ENCODE assay signal across 11 mouse cellular contexts in genomic region chr2:105660874-105661622, GRCm38 (mm10). TPM values are rescaled to one million over a fixed set of nuclear protein-coding genes. Genes with fewer than 3 reads are reported as not detected.
A peak's percentile ranks its signal among the peaks of the same experiment; 100 is the strongest.
DNase-seq lines count a peak whose midpoint lies in the region; ATAC-seq and TF ChIP-seq lines count a peak whose summit lies in the region.
"Had no signal": no experiment of that assay in that cellular context is flagged by ENCODE, and none has a peak within 500 bp of the region (broad histone marks: within the 10 kb centered on the region; RNA-seq: fewer than 3 reads in every experiment).

No protein-coding gene starts in this region.

- H3K27me3 ChIP-seq in midbrain, embryonic 10.5 days (ENCODE audit: low read depth, poor library complexity, severe bottlenecking) = peaks cover 100% of the 10 kb centered on the region
- peaks cover 78% of the 10 kb centered on the region for H3K27me3 ChIP-seq in midbrain, postnatal 0 days (ENCODE audit: insufficient read depth, low read length)
- peaks cover 56% of the 10 kb centered on the region for H3K27me3 ChIP-seq in forebrain, embryonic 11.5 days (ENCODE audit: control insufficient read depth, insufficient read depth, low read length)
- peaks cover 95% of the 10 kb centered on the region for H3K27me3 ChIP-seq in limb, embryonic 12.5 days

- H3K36me3 ChIP-seq in midbrain, embryonic 10.5 days = no peaks in the 10 kb centered on the region
- H3K36me3 ChIP-seq in midbrain, postnatal 0 days (ENCODE audit: insufficient read depth, low read length) = no peaks in the 10 kb centered on the region
- H3K36me3 ChIP-seq in forebrain, embryonic 11.5 days (ENCODE audit: control insufficient read depth, insufficient read depth, low read length) = no peaks in the 10 kb centered on the region
- no peaks in the 10 kb centered on the region for H3K36me3 ChIP-seq in limb, embryonic 12.5 days

- peaks cover 35% of the 10 kb centered on the region for H3K4me1 ChIP-seq in midbrain, embryonic 10.5 days
- H3K4me1 ChIP-seq in midbrain, postnatal 0 days (ENCODE audit: insufficient read depth, low read length) = no peaks in the 10 kb centered on the region
- H3K4me1 ChIP-seq in forebrain, embryonic 11.5 days (replicated peaks; ENCODE audit: control insufficient read depth, insufficient read depth, low read length) = peaks cover 13% of the 10 kb centered on the region
- peaks cover 10% of the 10 kb centered on the region; the same call in 1 of the 2 replicates for H3K4me1 ChIP-seq in limb, embryonic 12.5 days (replicated peaks)

- peak overlapping the region; percentile 40 for H3K4me3 ChIP-seq in midbrain, embryonic 10.5 days
- H3K4me3 ChIP-seq in midbrain, postnatal 0 days (ENCODE audit: low read depth, low read length) = no peak overlapping the region
- peak overlapping the region; percentile 19 for H3K4me3 ChIP-seq in forebrain, embryonic 11.5 days (ENCODE audit: low read depth, low read length)
- H3K4me3 ChIP-seq in limb, embryonic 12.5 days (replicated peaks) = 0 out of 2 replicates have a peak overlapping the region, but pooled peaks have one; percentile 15
- H3K4me3 ChIP-seq: erythroblast, embryonic 14.5 days had no signal

- peak; percentile 58 for DNase-seq in midbrain, embryonic 10.5 days (ENCODE audit: low spot score)
- DNase-seq in midbrain, postnatal 0 days (ENCODE audit: low spot score) = no peak
- peak; percentile 66 for DNase-seq in forebrain, embryonic 11.5 days (ENCODE audit: low spot score)
- peak; percentile 80 for DNase-seq in retina, postnatal 1 day
- DNase-seq in thymus, postnatal 4 days = no peak
- DNase-seq in spleen, postnatal 4 days (ENCODE audit: low spot score in 2 of 2) = no peak
- DNase-seq in right cerebral cortex, adult 18-20 months = no peak

- TF ChIP-seq CTCF in midbrain, postnatal 0 days (IDR thresholded peaks at IDR 0.05) = no peak

- H3K4me2 ChIP-seq in midbrain, postnatal 0 days (ENCODE audit: low read depth, low read length, poor library complexity, severe bottlenecking) = no peak overlapping the region
- H3K4me2 ChIP-seq in forebrain, embryonic 11.5 days (ENCODE audit: low read depth, low read length, severe bottlenecking) = peak overlapping the region; percentile 54
- peak overlapping the region; percentile 40 for H3K4me2 ChIP-seq in limb, embryonic 12.5 days

- WGBS in midbrain, embryonic 10.5 days = 3% methylated on average over 26 of the region's 26 CpGs
- under 1% methylated on average over 26 of the region's 26 CpGs for WGBS in midbrain, postnatal 0 days
- WGBS in forebrain, embryonic 11.5 days = 1% methylated on average over 26 of the region's 26 CpGs
- 2% methylated on average over 26 of the region's 26 CpGs for WGBS in limb, embryonic 12.5 days

- no peak overlapping the region for H3K9ac ChIP-seq in midbrain, postnatal 0 days (replicated peaks; ENCODE audit: low read length, poor library complexity, severe bottlenecking)
- H3K9ac ChIP-seq in forebrain, embryonic 11.5 days (ENCODE audit: low read length) = peak overlapping the region; percentile 39
- H3K9ac ChIP-seq in limb, embryonic 12.5 days (replicated peaks) = no peak overlapping the region

- H3K27ac ChIP-seq in midbrain, embryonic 10.5 days (replicated peaks) = peak overlapping the region; percentile 24
- H3K27ac ChIP-seq in midbrain, postnatal 0 days (ENCODE audit: low read depth, low read length) = no peak overlapping the region
- H3K27ac ChIP-seq in forebrain, embryonic 11.5 days (ENCODE audit: low read depth, low read length) = no peak overlapping the region
- no peak overlapping the region for H3K27ac ChIP-seq in limb, embryonic 12.5 days

- no peak for ATAC-seq in midbrain, postnatal 0 days (ENCODE audit: low FRiP score)
- peak; percentile 19 for ATAC-seq in forebrain, embryonic 11.5 days (replicated peaks; ENCODE audit: low FRiP score)
- ATAC-seq in limb, embryonic 12.5 days (ENCODE audit: insufficient number of reproducible peaks, insufficient read depth, low FRiP score, low TSS enrichment, low read depth) = no peak
- ATAC-seq: intestine, postnatal 0 days had no signal

- no peaks in the 10 kb centered on the region for H3K9me3 ChIP-seq in midbrain, embryonic 10.5 days (replicated peaks)
- no peaks in the 10 kb centered on the region for H3K9me3 ChIP-seq in midbrain, postnatal 0 days (ENCODE audit: low read length)
- H3K9me3 ChIP-seq in forebrain, embryonic 11.5 days (ENCODE audit: control insufficient read depth, low read length) = no peaks in the 10 kb centered on the region
- H3K9me3 ChIP-seq in limb, embryonic 12.5 days = no peaks in the 10 kb centered on the region

RNA-seq across cellular contexts. Expression of gene Pax6, which starts 7.7 kb away (rescaled TPM):
- 39.0 and 40.1 TPM in 2 replicates for polyA plus RNA-seq in midbrain, embryonic 10.5 days (2016; fragmentation: Nextera tagmentation; extraction: Ambion mirVana)
- total RNA-seq in midbrain, postnatal 0 days (2014; rRNA removed) = 15.4 and 27.1 TPM in 2 replicates
- 6.9 and 11.3 TPM in 2 replicates for polyA plus RNA-seq in midbrain, postnatal 0 days (2015; fragmentation: Nextera tagmentation; extraction: Ambion mirVana)
- polyA plus RNA-seq in forebrain, embryonic 11.5 days (2014; fragmentation: Nextera tagmentation; extraction: Ambion mirVana) = 97.2 and 103 TPM in 2 replicates
- 0.49 TPM in 1 of 2 replicates, not detected in the other for polyA plus RNA-seq in limb, embryonic 12.5 days (2016; fragmentation: Nextera tagmentation; extraction: Ambion mirVana)
- total RNA-seq: monocyte, adult 5-6 weeks had no signal

Comparison
In these comparisons a context has a peak if more than half of its experiments do, and no peak if none do; other contexts are left out.
1. DNase-seq: peak in midbrain, embryonic 10.5 days (single experiment), forebrain, embryonic 11.5 days (single experiment) and retina, postnatal 1 day (single experiment); none in midbrain, postnatal 0 days (single experiment), thymus, postnatal 4 days (single experiment), spleen, postnatal 4 days (0 of 2) and right cerebral cortex, adult 18-20 months (single experiment).